14 mouse cellular contexts compared by ENCODE assay signal in genomic region chr15:74152856-74153255, GRCm38 (mm10).
A peak's percentile ranks its signal among the peaks of the same experiment; 100 is the strongest.
DNase-seq lines count a peak whose midpoint lies in the region; ATAC-seq and TF ChIP-seq lines count a peak whose summit lies in the region.
"Had no signal": no experiment of that assay in that cellular context is flagged by ENCODE, and none has a peak within 500 bp of the region (broad histone marks: within the 10 kb centered on the region; RNA-seq: fewer than 3 reads in every experiment).

No protein-coding gene starts in this region.

- no peaks in the 10 kb centered on the region; the same call in 1 of the 2 replicates for H3K4me1 ChIP-seq in kidney, embryonic 16.5 days (ENCODE audit: insufficient read depth, low read length)

- peaks cover 42% of the 10 kb centered on the region for H3K27me3 ChIP-seq in kidney, embryonic 16.5 days (ENCODE audit: insufficient read depth, low read length)
- H3K27me3 ChIP-seq in myocyte (ENCODE audit: control insufficient read depth, insufficient read depth, insufficient read length): no peaks in the 10 kb centered on the region

- peak; percentile 46 to 78 for DNase-seq in adrenal gland, adult (ENCODE audit: inconsistent age in 2 of 2, low spot score in 1 of 2)
- no peak for DNase-seq in adrenal gland, postnatal 4 days (ENCODE audit: low spot score in 2 of 2)
- DNase-seq in kidney, postnatal 4 days: peak; percentile 36 to 50
- DNase-seq in embryo, embryonic 11 days: peak; percentile 68
- DNase-seq: cerebellum, adult 9-10 months; lung, adult 2 months; thymus, adult 18-20 months had no signal

- no peak overlapping the region for H3K4me2 ChIP-seq in kidney, embryonic 16.5 days (replicated peaks; ENCODE audit: low read depth, low read length)
- no peak overlapping the region for H3K4me2 ChIP-seq in myocyte (ENCODE audit: low read depth)
- H3K4me2 ChIP-seq: midbrain, embryonic 11.5 days had no signal

- H3K9ac ChIP-seq in kidney, embryonic 16.5 days (replicated peaks; ENCODE audit: low read length): no peak overlapping the region

- no peaks in the 10 kb centered on the region for H3K9me3 ChIP-seq in kidney, embryonic 16.5 days (ENCODE audit: low read length)

- H3K4me3 ChIP-seq in kidney, embryonic 16.5 days (ENCODE audit: low read length): no peak overlapping the region
- H3K4me3 ChIP-seq in myocyte: no peak overlapping the region

- no peak for ATAC-seq in kidney, embryonic 16.5 days (ENCODE audit: low FRiP score, low TSS enrichment)
- ATAC-seq in granulocyte monocyte progenitor cell, adult 5-6 weeks (replicated peaks; ENCODE audit: poor library complexity, severe bottlenecking): no peak
- no peak for ATAC-seq in megakaryocyte progenitor cell, adult 5-6 weeks (replicated peaks; ENCODE audit: poor library complexity)
- ATAC-seq: hindbrain, postnatal 0 days had no signal

- WGBS in kidney, embryonic 16.5 days: 58% methylated on average over 3 of the region's 3 CpGs

- H3K36me3 ChIP-seq in kidney, embryonic 16.5 days (ENCODE audit: insufficient read depth, low read length): no peaks in the 10 kb centered on the region
- no peaks in the 10 kb centered on the region for H3K36me3 ChIP-seq in myocyte (ENCODE audit: control insufficient read depth, insufficient read depth)
- H3K36me3 ChIP-seq: G1E had no signal

- H3ac ChIP-seq in myocyte (ENCODE audit: control insufficient read depth, insufficient read length): no peak overlapping the region

- TF ChIP-seq POLR2A in myocyte (IDR thresholded peaks at IDR 0.05; ENCODE audit: insufficient read length, low read depth): no peak

- no peaks in the 10 kb centered on the region for H3K79me2 ChIP-seq in myocyte (ENCODE audit: control insufficient read depth, insufficient read depth)

- H3K27ac ChIP-seq in kidney, embryonic 16.5 days (ENCODE audit: low read length): no peak overlapping the region
- H3K27ac ChIP-seq: hindbrain, postnatal 0 days had no signal

TF ChIP-seq in myocyte, 11 proteins besides CTCF, POLR2A, EP300 and RAD21:
- TF ChIP-seq REST (IDR thresholded peaks at IDR 0.05; ENCODE audit: insufficient read depth, insufficient read length): peak; percentile 58
- TF ChIP-seq TCF3 (IDR thresholded peaks at IDR 0.05; ENCODE audit: insufficient read length, low read depth): no peak

Comparison
In these comparisons a context has a peak if more than half of its experiments do, and no peak if none do; other contexts are left out.
1. DNase-seq: peak in adrenal gland, adult (2 of 2), kidney, postnatal 4 days (2 of 2) and embryo, embryonic 11 days (single experiment); none in adrenal gland, postnatal 4 days (0 of 2).